Mouse (Mus musculus): ENCODE results near the gene Ugt1a6a. TPM values are rescaled to one million over a fixed set of nuclear protein-coding genes. Genes with fewer than 3 reads are reported as not detected.
"Not testable (repeated sequence)": the region's sequence is repeated elsewhere in the genome, so short reads cannot be mapped to it uniquely, and the experiment has no call there.

Gene Ugt1a6a
- polyA plus RNA-seq, 1 experiment from 2014 or later = 11.0 TPM

DNA sequence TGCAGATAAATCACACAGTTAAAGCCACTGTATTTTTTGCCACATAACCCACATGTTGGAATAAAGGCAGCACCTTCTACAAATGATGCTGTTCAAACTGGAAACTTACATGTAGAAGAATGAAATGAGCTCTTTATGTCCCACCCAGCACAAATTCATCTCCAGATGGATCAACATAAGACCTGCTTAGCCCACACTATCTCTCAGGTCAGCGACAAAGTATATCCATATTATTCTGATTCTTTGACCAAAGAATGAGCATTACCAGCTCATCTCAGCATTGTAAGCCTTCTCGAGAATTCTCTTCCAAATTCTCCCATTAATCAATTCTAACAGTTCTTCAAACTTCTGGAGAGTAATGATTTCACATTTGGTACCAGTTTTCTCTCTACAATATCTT, 87.6 kb downstream of the Ugt1a6a start:
- H3K9ac ChIP-seq (ENCODE audit: low read depth, low read length) = no peak overlapping the region
- no peaks in the 10 kb centered on the region for H3K4me1 ChIP-seq (ENCODE audit: control insufficient read depth, insufficient read depth, low read length)
- no peak overlapping the region for H3K4me2 ChIP-seq (ENCODE audit: low read depth, low read length)
- no peak for ATAC-seq
- WGBS = 51% methylated on average over 2 of the region's 2 CpGs
- no peak overlapping the region for H3K4me3 ChIP-seq (ENCODE audit: low read length)
- no peaks in the 10 kb centered on the region for H3K36me3 ChIP-seq (ENCODE audit: control insufficient read depth, insufficient read depth, low read length)
- H3K9me3 ChIP-seq (ENCODE audit: control insufficient read depth, low read length) = peaks cover 15% of the 10 kb centered on the region
- no peaks in the 10 kb centered on the region for H3K27me3 ChIP-seq (replicated peaks; ENCODE audit: control insufficient read depth, insufficient read depth, low read length)
- H3K27ac ChIP-seq (ENCODE audit: low read length) = no peak overlapping the region

DNA sequence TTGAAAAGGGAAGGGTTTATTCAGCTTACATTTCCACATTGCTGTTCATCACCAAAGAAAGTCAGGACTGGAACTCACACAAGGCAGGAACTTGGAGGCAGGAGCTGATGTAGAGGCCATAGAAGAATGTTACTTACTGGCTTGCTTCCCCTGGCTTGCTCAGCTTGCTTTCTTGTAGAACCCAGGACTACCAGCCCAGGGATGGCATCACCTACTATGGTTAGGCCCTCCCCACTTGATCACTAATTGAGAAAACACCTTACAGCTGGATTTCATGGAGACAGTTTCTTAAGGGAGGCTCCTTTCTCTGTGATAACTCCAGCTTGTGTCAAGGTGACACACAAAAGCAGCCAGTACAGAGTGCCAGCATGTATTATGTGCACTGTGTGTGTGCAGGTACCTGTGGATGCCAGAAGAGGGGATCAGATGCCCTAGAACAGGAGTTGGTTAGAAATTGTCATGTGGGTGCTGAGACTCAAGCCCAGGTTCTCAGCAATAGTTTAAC, 88.5 kb downstream of the Ugt1a6a start:
- H3K27me3 ChIP-seq (replicated peaks; ENCODE audit: control insufficient read depth, insufficient read depth, low read length); H3K4me1 ChIP-seq (ENCODE audit: control insufficient read depth, insufficient read depth, low read length); H3K4me2 ChIP-seq (ENCODE audit: low read depth, low read length); H3K27ac ChIP-seq (ENCODE audit: low read length); ATAC-seq; H3K9ac ChIP-seq (ENCODE audit: low read depth, low read length); H3K4me3 ChIP-seq (ENCODE audit: low read length); H3K36me3 ChIP-seq (ENCODE audit: control insufficient read depth, insufficient read depth, low read length): not testable (repeated sequence)
- peaks cover 16% of the 10 kb centered on the region for H3K9me3 ChIP-seq (ENCODE audit: control insufficient read depth, low read length)

DNA sequence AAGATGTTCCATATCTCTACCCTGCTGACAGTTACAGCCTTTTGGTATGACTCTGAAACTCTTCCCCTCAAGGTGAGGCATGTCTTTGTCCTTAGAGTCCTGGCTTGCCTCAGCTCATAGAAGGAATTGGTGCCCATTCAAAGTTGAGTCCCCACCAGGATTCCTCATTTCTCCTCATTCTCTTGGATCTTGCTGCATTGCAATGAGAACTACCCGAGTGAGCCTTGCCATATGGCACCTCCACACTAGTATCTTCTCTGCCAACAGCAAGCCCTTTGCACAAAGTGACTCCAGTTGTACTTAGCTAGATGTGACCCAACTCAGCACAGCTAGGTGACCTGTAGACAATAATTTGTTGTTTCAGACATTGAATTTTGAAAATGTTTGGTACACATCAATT, 89.0 kb downstream of the Ugt1a6a start:
- H3K4me3 ChIP-seq (ENCODE audit: low read length) = no peak overlapping the region
- H3K36me3 ChIP-seq (ENCODE audit: control insufficient read depth, insufficient read depth, low read length) = no peaks in the 10 kb centered on the region
- no peak overlapping the region for H3K27ac ChIP-seq (ENCODE audit: low read length)
- no peaks in the 10 kb centered on the region for H3K27me3 ChIP-seq (replicated peaks; ENCODE audit: control insufficient read depth, insufficient read depth, low read length)
- no peak for ATAC-seq
- peaks cover 21% of the 10 kb centered on the region for H3K9me3 ChIP-seq (ENCODE audit: control insufficient read depth, low read length)
- H3K4me2 ChIP-seq (ENCODE audit: low read depth, low read length) = no peak overlapping the region
- 50% methylated on average over 1 of the region's 1 CpGs for WGBS
- no peak overlapping the region for H3K9ac ChIP-seq (ENCODE audit: low read depth, low read length)
- no peaks in the 10 kb centered on the region for H3K4me1 ChIP-seq (ENCODE audit: control insufficient read depth, insufficient read depth, low read length)

DNA sequence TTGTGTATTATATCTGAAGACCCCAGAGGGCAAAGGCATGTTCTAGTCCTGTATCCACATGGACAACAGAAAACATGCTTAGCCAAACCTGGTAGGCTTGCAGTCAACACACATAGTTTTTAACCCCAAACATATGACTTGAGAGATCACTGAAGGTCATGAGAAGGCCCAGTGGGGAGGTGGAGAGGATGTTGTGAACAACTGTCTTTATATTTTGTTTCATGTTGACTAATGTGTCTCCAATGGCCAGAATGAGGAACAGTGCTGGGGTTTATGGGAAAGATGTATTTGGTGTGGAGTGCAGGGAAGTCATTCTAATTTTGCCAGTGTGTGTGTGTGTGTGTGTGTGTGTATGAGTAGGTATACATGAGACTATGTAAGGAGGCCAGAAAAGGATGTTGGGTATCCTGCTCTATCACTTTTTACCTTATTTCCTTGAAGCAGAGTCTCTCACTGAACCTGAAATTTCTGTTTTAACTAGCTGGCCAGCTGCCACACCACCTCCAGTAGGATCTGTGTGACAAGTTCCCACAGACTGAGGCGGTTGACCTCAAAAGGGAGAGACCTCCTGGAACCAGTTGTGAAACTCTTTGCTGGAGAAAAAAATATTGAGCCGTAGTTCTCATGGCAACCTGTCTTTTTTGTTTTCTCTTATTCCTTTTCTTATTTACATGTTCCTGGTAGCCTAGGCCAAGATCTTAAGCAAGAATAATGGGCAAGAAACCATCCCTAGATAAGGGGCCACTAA, 89.6 kb downstream of the Ugt1a6a start:
- Histone ChIP-seq H3K36me3 (ENCODE audit: control insufficient read depth, insufficient read depth, low read length) (no peaks in the 10 kb centered on the region), H3K27ac (ENCODE audit: low read length) (no peak overlapping the region), H3K9ac (ENCODE audit: low read depth, low read length) (no peak overlapping the region), H3K4me2 (ENCODE audit: low read depth, low read length) (no peak overlapping the region), H3K4me1 (ENCODE audit: control insufficient read depth, insufficient read depth, low read length) (no peaks in the 10 kb centered on the region), H3K4me3 (ENCODE audit: low read length) (no peak overlapping the region), H3K27me3 (replicated peaks; ENCODE audit: control insufficient read depth, insufficient read depth, low read length) (no peaks in the 10 kb centered on the region), H3K9me3 (ENCODE audit: control insufficient read depth, low read length) (peaks cover 25% of the 10 kb centered on the region)
- 70% methylated on average over 2 of the region's 2 CpGs for WGBS
- ATAC-seq = no peak

DNA sequence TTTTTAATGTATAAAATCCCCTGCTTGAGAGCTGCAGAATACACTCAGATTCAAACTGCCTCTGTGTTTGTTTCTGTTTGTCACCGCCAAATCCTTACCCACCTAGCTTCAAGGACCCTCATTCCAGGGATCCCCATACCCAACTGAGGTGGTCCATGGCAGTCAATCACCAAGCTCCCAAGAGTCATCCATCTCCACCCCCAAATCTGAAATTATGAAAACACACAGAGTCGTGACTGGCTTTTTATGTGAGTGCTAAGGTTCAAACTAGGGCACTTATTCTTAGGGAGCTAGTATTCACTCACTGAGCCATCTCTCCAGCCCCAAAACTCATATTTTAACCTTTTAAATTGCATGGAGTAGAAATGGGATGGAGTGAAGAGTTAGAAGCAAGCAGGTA, 90.7 kb downstream of the Ugt1a6a start:
- H3K4me2 ChIP-seq (ENCODE audit: low read depth, low read length); ATAC-seq: not testable (repeated sequence)
- H3K9me3 ChIP-seq (ENCODE audit: control insufficient read depth, low read length) = peaks cover 35% of the 10 kb centered on the region

DNA sequence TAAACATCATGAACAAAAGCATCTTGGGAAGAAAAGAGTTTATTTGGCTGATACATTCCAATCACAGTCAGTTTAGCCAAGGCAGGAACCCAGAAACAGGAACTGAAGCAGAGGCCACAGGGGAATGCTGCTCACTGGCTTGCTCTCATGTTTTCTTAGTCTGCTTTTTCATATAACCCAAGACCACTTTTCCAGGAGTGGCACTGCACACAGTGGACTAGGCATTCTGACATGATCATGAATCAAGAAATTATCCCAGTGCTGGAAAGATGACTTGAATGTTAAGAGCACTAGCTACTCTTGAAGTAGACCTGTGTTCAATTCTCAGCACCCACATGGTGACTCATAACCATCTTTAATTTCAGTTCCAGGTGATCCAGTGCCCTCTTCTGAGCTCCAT, 91.1 kb downstream of the Ugt1a6a start:
- H3K4me3 ChIP-seq (ENCODE audit: low read length) = no peak overlapping the region
- H3K9ac ChIP-seq (ENCODE audit: low read depth, low read length) = no peak overlapping the region
- H3K36me3 ChIP-seq (ENCODE audit: control insufficient read depth, insufficient read depth, low read length) = no peaks in the 10 kb centered on the region
- no peak overlapping the region for H3K27ac ChIP-seq (ENCODE audit: low read length)
- no peaks in the 10 kb centered on the region for H3K27me3 ChIP-seq (replicated peaks; ENCODE audit: control insufficient read depth, insufficient read depth, low read length)
- peaks cover 40% of the 10 kb centered on the region for H3K9me3 ChIP-seq (ENCODE audit: control insufficient read depth, low read length)
- H3K4me1 ChIP-seq (ENCODE audit: control insufficient read depth, insufficient read depth, low read length) = no peaks in the 10 kb centered on the region
- no peak overlapping the region for H3K4me2 ChIP-seq (ENCODE audit: low read depth, low read length)
- no peak for ATAC-seq

More for the DNA sequence above, 90.7 kb downstream of the Ugt1a6a start:
- 41% methylated on average over 2 of the region's 2 CpGs for WGBS
- not testable (repeated sequence) for H3K4me3 ChIP-seq (ENCODE audit: low read length); H3K27me3 ChIP-seq (replicated peaks; ENCODE audit: control insufficient read depth, insufficient read depth, low read length); H3K27ac ChIP-seq (ENCODE audit: low read length); H3K36me3 ChIP-seq (ENCODE audit: control insufficient read depth, insufficient read depth, low read length); H3K9ac ChIP-seq (ENCODE audit: low read depth, low read length); H3K4me1 ChIP-seq (ENCODE audit: control insufficient read depth, insufficient read depth, low read length)

DNA sequence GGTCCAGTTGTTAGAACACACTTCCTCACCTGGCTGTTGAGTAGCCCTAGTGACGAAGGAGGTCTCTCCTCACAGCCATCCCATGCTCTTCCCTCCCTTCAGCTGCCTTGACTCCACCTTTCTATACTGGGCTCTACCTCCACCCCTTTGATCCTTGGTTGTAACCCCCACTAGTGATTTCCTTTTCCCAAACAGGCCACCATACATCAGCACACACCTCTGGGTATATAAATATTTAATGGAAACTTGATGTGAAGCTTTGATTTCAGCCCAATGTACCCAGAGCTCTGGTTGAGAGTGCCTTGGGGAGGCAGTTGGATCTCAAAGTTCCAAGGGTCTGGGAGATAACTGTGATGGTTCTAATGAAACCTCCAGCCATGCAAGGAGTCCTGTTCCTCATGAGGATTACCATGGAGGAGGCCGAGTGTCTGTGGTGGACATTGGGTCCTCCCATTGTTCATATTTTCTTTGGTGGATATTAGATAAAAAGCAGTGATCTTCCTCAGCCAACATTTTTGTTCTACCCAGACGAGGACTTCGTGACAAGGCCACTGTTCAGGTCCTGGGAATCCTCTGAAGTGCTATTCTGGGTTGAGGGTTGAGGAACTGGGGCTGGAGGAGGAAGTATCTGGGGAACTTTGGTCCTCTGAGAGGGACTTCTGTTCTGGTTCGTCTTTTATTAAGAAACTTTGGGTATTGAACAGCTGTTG, 92.2 kb downstream of the Ugt1a6a start, which contains the start of gene Mroh2a:
Mroh2a (plus strand) TSS at position 317 of the 710 bp plus-strand sequence.
- 49% methylated on average over 5 of the region's 5 CpGs for WGBS
- no peak for ATAC-seq
- Histone ChIP-seq H3K9me3 (ENCODE audit: control insufficient read depth, low read length) (peaks cover 51% of the 10 kb centered on the region), H3K4me2 (ENCODE audit: low read depth, low read length) (no peak within 1 kb of the TSS), H3K4me3 (ENCODE audit: low read length) (no peak within 1 kb of the TSS), H3K9ac (ENCODE audit: low read depth, low read length) (no peak within 1 kb of the TSS), H3K27ac (ENCODE audit: low read length) (no peak within 1 kb of the TSS), H3K27me3 (replicated peaks; ENCODE audit: control insufficient read depth, insufficient read depth, low read length) (no peaks in the 10 kb centered on the region), H3K4me1 (ENCODE audit: control insufficient read depth, insufficient read depth, low read length) (no peaks in the 10 kb centered on the region), H3K36me3 (ENCODE audit: control insufficient read depth, insufficient read depth, low read length) (no peaks in the 10 kb centered on the region)

DNA sequence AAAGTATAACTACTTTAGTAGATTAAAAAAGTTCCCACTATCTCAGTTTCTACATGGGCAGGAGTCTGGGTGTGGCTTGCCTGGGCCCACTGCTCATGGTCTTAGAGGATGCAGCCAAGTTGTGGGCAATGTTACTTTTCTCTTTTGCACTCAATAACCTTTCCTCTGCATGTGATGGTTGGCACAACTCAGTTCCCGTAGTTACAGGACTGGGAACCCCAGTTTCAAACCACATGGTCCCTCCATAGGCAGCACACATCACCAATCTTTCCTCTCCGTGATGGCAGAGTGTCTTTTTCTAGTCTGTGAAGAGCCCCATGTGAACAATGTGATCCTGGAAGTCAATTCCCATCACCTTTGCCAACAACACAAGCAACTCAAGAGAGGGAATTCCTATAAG, 92.9 kb downstream of the Ugt1a6a start:
- WGBS = 63% methylated on average over 2 of the region's 2 CpGs
- Histone ChIP-seq H3K4me1 (ENCODE audit: control insufficient read depth, insufficient read depth, low read length) (no peaks in the 10 kb centered on the region), H3K36me3 (ENCODE audit: control insufficient read depth, insufficient read depth, low read length) (no peaks in the 10 kb centered on the region), H3K9me3 (ENCODE audit: control insufficient read depth, low read length) (peaks cover 52% of the 10 kb centered on the region), H3K9ac (ENCODE audit: low read depth, low read length) (no peak overlapping the region), H3K27ac (ENCODE audit: low read length) (no peak overlapping the region), H3K4me3 (ENCODE audit: low read length) (no peak overlapping the region), H3K27me3 (replicated peaks; ENCODE audit: control insufficient read depth, insufficient read depth, low read length) (no peaks in the 10 kb centered on the region), H3K4me2 (ENCODE audit: low read depth, low read length) (no peak overlapping the region)
- no peak for ATAC-seq

DNA sequence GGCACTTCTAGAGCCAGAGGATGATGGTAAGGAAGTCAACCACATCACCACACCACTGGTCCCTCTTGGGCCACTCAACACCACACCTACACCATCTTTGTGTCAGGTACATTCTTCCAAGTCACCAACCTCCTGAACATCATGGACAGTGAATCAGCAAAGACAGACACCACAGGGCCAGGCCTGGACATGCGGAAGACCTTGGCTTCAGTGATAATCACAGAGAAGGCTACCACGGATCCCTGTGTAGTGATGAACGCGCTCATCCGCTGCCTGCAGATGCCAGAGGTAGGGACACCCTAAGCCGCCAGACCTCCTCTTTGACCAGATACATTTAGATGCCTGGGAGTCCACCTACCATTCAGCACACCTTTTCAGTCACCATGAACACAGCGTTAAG, 93.5 kb downstream of the Ugt1a6a start:
- Histone ChIP-seq H3K9me3 (ENCODE audit: control insufficient read depth, low read length) (peaks cover 54% of the 10 kb centered on the region), H3K9ac (ENCODE audit: low read depth, low read length) (no peak overlapping the region), H3K36me3 (ENCODE audit: control insufficient read depth, insufficient read depth, low read length) (no peaks in the 10 kb centered on the region), H3K4me3 (ENCODE audit: low read length) (no peak overlapping the region), H3K27ac (ENCODE audit: low read length) (no peak overlapping the region), H3K4me2 (ENCODE audit: low read depth, low read length) (no peak overlapping the region), H3K4me1 (ENCODE audit: control insufficient read depth, insufficient read depth, low read length) (no peaks in the 10 kb centered on the region), H3K27me3 (replicated peaks; ENCODE audit: control insufficient read depth, insufficient read depth, low read length) (no peaks in the 10 kb centered on the region)
- 71% methylated on average over 7 of the region's 7 CpGs for WGBS
- ATAC-seq = no peak

All from intestine, embryonic 16.5 days (tissue).